Mouse (Mus musculus) ES-CJ7 (cell line): Measurements from ENCODE around the gene Cyp2j9.

Source experiments
- DNase-seq: peaks from one replicate; pipeline ENCODE4 v3.0.0; 2011; ENCODE audit warnings: low read depth, low spot score

The Cyp2j9 gene

DNA sequence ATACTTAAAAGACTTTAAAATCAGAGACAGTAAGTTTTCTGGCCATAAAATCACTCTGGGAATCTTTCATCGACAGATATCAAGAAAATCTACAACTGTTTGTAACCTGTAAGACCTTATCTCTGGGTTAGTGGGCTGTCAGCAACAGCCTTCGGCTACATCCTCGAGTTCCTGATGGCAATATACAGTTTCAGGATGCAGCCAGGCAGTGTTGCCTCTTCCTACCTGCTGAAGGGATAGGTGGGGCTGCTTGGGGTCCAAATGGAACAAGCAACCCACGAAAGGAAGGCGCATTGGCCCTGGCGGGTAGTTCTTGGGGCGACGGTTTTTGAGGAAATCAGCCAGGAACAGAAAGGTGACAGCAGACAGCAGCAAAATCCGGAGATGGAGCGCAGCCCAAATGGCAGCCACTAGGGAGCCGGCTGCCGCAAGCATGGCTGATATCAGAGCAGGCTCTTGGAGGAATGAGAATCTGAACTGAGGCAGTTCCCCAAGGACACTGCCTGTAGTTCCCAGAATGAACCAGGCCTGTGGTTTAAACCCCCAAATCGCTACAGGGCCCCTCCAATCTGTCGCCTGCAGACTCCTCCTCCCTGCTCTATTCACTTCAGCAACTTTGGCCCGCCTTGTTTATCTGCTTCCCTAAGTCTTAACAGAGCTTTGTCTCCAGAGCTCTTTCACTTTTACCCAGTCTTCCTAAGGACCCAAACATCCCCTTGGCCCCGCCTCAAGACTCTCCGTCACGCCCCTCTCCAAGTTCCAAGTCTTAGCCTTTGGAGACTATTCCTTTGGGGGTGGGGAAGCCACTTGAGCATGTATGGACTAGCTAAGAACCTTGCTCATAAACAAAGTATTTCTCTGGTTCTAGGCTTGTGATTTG lies at the start of gene Cyp2j9:
Cyp2j9 (minus strand) TSS at position 668 of the 880 bp plus-strand sequence.
- peak; percentile 76 for DNase-seq

GRCm38 (mm10) chr4:96635455-96635854 lies 44.1 kb upstream of the Cyp2j9 start:
- DNase-seq: no peak

DNA sequence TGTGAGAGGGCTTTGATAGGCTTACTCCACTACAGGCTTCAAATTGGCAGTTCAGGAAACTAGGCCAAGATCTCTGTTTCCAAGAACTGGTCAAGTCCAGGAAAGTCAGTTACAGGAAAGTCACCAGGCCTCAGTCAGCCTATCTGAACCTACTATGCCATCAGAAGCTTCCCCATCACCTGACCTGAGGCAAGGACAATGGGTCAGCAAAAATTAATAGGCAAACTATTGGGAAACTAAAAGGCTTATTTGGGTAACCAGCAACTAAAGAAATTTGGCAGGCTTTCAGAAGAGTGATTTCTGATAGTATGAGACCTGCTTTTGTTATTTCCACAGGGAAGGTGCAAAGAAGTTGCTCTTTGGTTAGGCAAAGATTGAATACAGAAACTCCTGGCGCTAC lies 31.1 kb upstream of the Cyp2j9 start:
- no peak for DNase-seq

GRCm38 (mm10) chr4:96591791-96592150 lies 393 bp upstream of the Cyp2j9 start:
- no peak for DNase-seq

- no peak for DNase-seq
Measured at GRCm38 (mm10) chr4:96581425-96582088, 9.8 kb downstream of the Cyp2j9 start.

- DNase-seq: peak; percentile 39
Measured at GRCm38 (mm10) chr4:96580351-96580750, 11.0 kb downstream of the Cyp2j9 start.

- DNase-seq: no peak
Measured at GRCm38 (mm10) chr4:96569442-96569841, 21.9 kb downstream of the Cyp2j9 start.

GRCm38 (mm10) chr4:96567988-96568387 lies 23.4 kb downstream of the Cyp2j9 start:
- DNase-seq: no peak

DNA sequence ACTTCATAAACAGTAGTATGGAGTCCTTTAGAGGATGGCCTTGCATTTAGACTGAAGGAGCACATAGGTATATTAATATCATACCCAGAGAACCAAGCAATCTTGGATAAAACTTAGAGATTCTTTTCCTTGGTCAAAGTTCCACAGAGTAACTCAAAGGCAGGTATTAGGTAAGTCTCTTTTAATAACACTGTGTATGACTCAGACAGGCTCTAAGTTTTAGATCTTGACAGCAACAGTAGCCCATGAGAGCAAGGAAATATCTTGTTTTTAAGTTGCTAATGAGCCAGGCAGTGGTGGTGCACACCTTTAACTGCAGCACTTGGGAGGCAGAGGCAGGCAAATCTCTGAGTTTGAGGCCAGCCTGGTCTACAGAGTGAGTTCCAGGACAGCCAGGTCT lies 25.6 kb downstream of the Cyp2j9 start:
- no peak for DNase-seq

DNA sequence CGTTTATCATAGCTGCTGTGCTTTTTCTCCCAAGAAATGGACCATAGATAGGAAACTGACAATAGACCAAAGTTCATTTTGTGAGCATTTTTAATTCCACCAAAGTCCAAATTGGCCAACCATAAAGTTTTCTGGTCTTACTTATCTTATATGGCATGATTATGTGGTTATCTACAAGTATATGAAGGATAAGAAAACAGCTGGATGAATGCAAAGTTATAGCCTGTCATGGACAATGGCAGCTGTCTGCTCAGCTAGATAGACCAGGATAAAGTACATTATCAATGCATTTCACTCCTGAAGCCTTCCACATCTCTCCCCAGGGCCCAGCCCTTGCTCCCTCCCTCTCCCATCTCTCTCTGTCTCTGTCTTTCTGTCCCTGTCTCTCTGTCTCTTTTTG lies 30.9 kb downstream of the Cyp2j9 start:
- DNase-seq: no peak

- no peak for DNase-seq
Measured at GRCm38 (mm10) chr4:96559781-96560180, 31.6 kb downstream of the Cyp2j9 start.

GRCm38 (mm10) chr4:96553133-96553819 lies 38.1 kb downstream of the Cyp2j9 start, which contains the start of gene Cyp2j6:
Gene Cyp2j6 (minus strand): TSS chr4:96553661.
- peak; percentile 58 for DNase-seq

DNA sequence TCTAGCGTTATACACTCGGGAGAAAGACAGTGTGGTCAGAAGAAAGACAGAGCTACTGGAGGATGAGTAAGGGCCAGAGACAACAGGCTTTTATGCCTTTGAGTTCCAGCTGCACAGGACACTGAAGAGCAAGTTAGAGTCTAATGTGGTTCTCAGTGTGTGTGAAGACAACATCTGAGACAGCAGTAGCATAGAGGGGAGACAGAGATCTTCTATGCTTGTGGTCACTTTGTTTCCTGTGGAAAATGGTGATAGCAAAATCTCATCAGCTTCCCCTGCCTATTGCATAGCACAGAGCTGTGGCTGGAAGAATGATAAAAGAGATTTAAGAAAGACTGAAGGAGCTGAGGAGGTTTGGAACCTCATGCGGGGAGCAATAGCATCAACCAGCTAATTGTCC lies 39.8 kb downstream of the Cyp2j9 start:
- no peak for DNase-seq

DNA sequence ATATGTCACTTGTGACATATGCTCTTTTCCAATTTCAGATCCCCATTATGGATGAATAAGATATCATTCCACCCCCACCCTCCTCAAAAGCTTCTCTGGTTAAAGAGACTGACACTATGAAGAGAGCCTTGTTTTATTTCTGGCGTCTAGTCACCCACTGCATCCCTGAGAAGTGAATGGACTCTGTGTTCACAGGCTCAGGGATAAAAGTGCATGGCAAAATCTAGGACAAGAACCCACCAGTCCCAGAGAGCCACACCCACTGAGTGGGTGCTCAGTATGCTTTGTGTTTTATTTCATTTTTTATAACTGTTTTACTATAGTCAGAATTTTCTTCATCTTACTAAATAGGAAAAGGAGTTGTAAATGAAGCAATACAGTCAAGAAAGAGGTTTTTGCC lies 45.4 kb downstream of the Cyp2j9 start:
- DNase-seq: no peak

GRCm38 (mm10) chr4:96525772-96526171 lies 65.6 kb downstream of the Cyp2j9 start:
- DNase-seq: peak; percentile 19

- DNase-seq: no peak
Measured at GRCm38 (mm10) chr4:96522256-96522655, 69.1 kb downstream of the Cyp2j9 start.
